Mouse (Mus musculus) neural tube, embryonic 14.5 days (tissue): Measurements from ENCODE around the gene AL731706.1. TPM values are rescaled to one million over a fixed set of nuclear protein-coding genes. Genes with fewer than 3 reads are reported as not detected.

Experiments used
- ATAC-seq: fragments of 200-750 bp; cut with Nextera tagmentation; 2 replicates; pipeline ENCODE4 v1.8.0; 2017; ENCODE audit warnings: low read depth, mild to moderate bottlenecking, moderate TSS enrichment, moderate library complexity
- H3K27ac ChIP-seq: fragments of 300-500 bp; sonication (generic); 2 replicates; pipeline ENCODE4 v1.5.1; 2014; ENCODE audit warnings: low read depth, mild to moderate bottlenecking, control low read depth, low read length, moderate library complexity, mixed read lengths
- H3K27me3 ChIP-seq: fragments of 300-500 bp; sonication (generic); 2 replicates; pipeline ENCODE4 v1.6.1; 2014; ENCODE audit warnings: low read length; ENCODE audit not compliant: control insufficient read depth, insufficient read depth
- H3K36me3 ChIP-seq: fragments of 300-500 bp; sonication (generic); 2 replicates; pipeline ENCODE4 v1.6.1; 2014; ENCODE audit warnings: low read length, mixed read lengths; ENCODE audit not compliant: control insufficient read depth, insufficient read depth
- H3K4me1 ChIP-seq: fragments of 300-500 bp; sonication (generic); 2 replicates; pipeline ENCODE4 v1.6.1; 2014; ENCODE audit warnings: low read length; ENCODE audit not compliant: control insufficient read depth, insufficient read depth
- H3K4me2 ChIP-seq: fragments of 300-500 bp; sonication (generic); 2 replicates; pipeline ENCODE4 v1.6.1; 2014; ENCODE audit warnings: mild to moderate bottlenecking, low read depth, low read length, control low read depth
- H3K4me3 ChIP-seq: fragments of 300-500 bp; sonication (generic); 2 replicates; pipeline ENCODE4 v1.5.1; 2014; ENCODE audit warnings: low read depth, low read length, control low read depth, mixed read lengths
- H3K9ac ChIP-seq: fragments of 300-500 bp; sonication (generic); replicated peaks from 2 replicates; pipeline ENCODE4 v1.6.1; 2014; ENCODE audit warnings: low read depth, mild to moderate bottlenecking, control low read depth, low read length, mixed read lengths
- H3K9me3 ChIP-seq: fragments of 300-500 bp; sonication (generic); 2 replicates; pipeline ENCODE4 v1.6.1; 2016; ENCODE audit warnings: low read length; ENCODE audit not compliant: control insufficient read depth
- WGBS: fragments of 180-500 bp; shearing (Covaris S2); extraction: QIAGEN DNeasy Blood & Tissue Kit; methylation state at CpG from one replicate; pipeline ENCODE4 v1.1.7; 2014; 5-methylcytosine and 5-hydroxymethylcytosine counted together
- polyA plus RNA-seq: library from polyadenylated mRNA; unstranded; fragments of >200 nt; fragmentation: Nextera tagmentation; extraction: Ambion mirVana; gene quantifications from 2 replicates; pipeline ENCODE4 v1.2.1, GENCODE M21; 2014

Gene AL731706.1
- polyA plus RNA-seq, 1 experiment from 2014 or later, result 25.6 TPM

GRCm38 (mm10) chr2:136854543-136855388 lies 36.4 kb downstream of the AL731706.1 start:
- WGBS, result 14% methylated on average over 5 of the region's 5 CpGs
- Histone ChIP-seq H3K27ac (peak overlapping the region; percentile 4; the same call in 1 of the 2 replicates), H3K36me3 (no peaks in the 10 kb centered on the region), H3K9me3 (no peaks in the 10 kb centered on the region), H3K4me1 (no peaks in the 10 kb centered on the region), H3K4me2 (no peak overlapping the region), H3K4me3 (no peak overlapping the region), H3K9ac (no peak overlapping the region), H3K27me3 (no peaks in the 10 kb centered on the region)
- ATAC-seq, result no peak

GRCm38 (mm10) chr2:136850366-136850765 lies 40.8 kb downstream of the AL731706.1 start:
- Histone ChIP-seq H3K4me3 (no peak overlapping the region), H3K9ac (no peak overlapping the region), H3K27ac (no peak overlapping the region), H3K36me3 (no peaks in the 10 kb centered on the region), H3K4me2 (no peak overlapping the region), H3K27me3 (no peaks in the 10 kb centered on the region), H3K4me1 (no peaks in the 10 kb centered on the region), H3K9me3 (no peaks in the 10 kb centered on the region)
- ATAC-seq, result no peak
- WGBS, result 73% methylated on average over 3 of the region's 3 CpGs

GRCm38 (mm10) chr2:136837994-136838393 lies 53.2 kb downstream of the AL731706.1 start:
- Histone ChIP-seq H3K36me3 (no peaks in the 10 kb centered on the region), H3K9ac (no peak overlapping the region), H3K27ac (no peak overlapping the region), H3K4me3 (no peak overlapping the region), H3K4me1 (no peaks in the 10 kb centered on the region), H3K4me2 (no peak overlapping the region), H3K9me3 (no peaks in the 10 kb centered on the region), H3K27me3 (no peaks in the 10 kb centered on the region)
- no peak for ATAC-seq
- 59% methylated on average over 1 of the region's 1 CpGs for WGBS

- no peak for ATAC-seq
Observed at GRCm38 (mm10) chr2:136835882-136836281, 55.3 kb downstream of the AL731706.1 start.

GRCm38 (mm10) chr2:136834715-136835075 lies 56.5 kb downstream of the AL731706.1 start:
- no peak for ATAC-seq
- 97% methylated on average over 1 of the region's 1 CpGs for WGBS
- no peaks in the 10 kb centered on the region for H3K9me3 ChIP-seq
- H3K27me3 ChIP-seq, result no peaks in the 10 kb centered on the region
- no peak overlapping the region for H3K4me2 ChIP-seq
- H3K36me3 ChIP-seq, result no peaks in the 10 kb centered on the region
- no peaks in the 10 kb centered on the region for H3K4me1 ChIP-seq
- H3K27ac ChIP-seq, result no peak overlapping the region
- no peak overlapping the region for H3K4me3 ChIP-seq
- no peak overlapping the region for H3K9ac ChIP-seq

More at GRCm38 (mm10) chr2:136835882-136836281, 55.3 kb downstream of the AL731706.1 start:
- WGBS, result 68% methylated on average over 3 of the region's 3 CpGs
- H3K4me2 ChIP-seq, result no peak overlapping the region
- H3K36me3 ChIP-seq, result no peaks in the 10 kb centered on the region
- H3K4me3 ChIP-seq, result no peak overlapping the region
- H3K4me1 ChIP-seq, result no peaks in the 10 kb centered on the region
- H3K9me3 ChIP-seq, result no peaks in the 10 kb centered on the region
- no peak overlapping the region for H3K9ac ChIP-seq
- no peaks in the 10 kb centered on the region for H3K27me3 ChIP-seq
- H3K27ac ChIP-seq, result no peak overlapping the region

- Histone ChIP-seq H3K9ac (no peak overlapping the region), H3K27ac (no peak overlapping the region), H3K9me3 (no peaks in the 10 kb centered on the region), H3K4me1 (no peaks in the 10 kb centered on the region), H3K36me3 (no peaks in the 10 kb centered on the region), H3K4me2 (no peak overlapping the region), H3K27me3 (no peaks in the 10 kb centered on the region), H3K4me3 (no peak overlapping the region)
- WGBS, result 87% methylated on average over 3 of the region's 3 CpGs
- ATAC-seq, result no peak
Observed at GRCm38 (mm10) chr2:136833976-136834714, 57.0 kb downstream of the AL731706.1 start.

GRCm38 (mm10) chr2:136832936-136833335 lies 58.3 kb downstream of the AL731706.1 start:
- H3K36me3 ChIP-seq, result no peaks in the 10 kb centered on the region
- WGBS, result 78% methylated on average over 3 of the region's 3 CpGs

More at GRCm38 (mm10) chr2:136832936-136833335, 58.3 kb downstream of the AL731706.1 start:
- no peak overlapping the region for H3K4me3 ChIP-seq
- no peak for ATAC-seq
- no peak overlapping the region for H3K9ac ChIP-seq
- no peaks in the 10 kb centered on the region for H3K4me1 ChIP-seq
- no peak overlapping the region for H3K4me2 ChIP-seq
- no peaks in the 10 kb centered on the region for H3K27me3 ChIP-seq
- no peaks in the 10 kb centered on the region for H3K9me3 ChIP-seq
- H3K27ac ChIP-seq, result no peak overlapping the region
